Mouse (Mus musculus): ENCODE results near the gene Faap24.

Gene Faap24

DNA sequence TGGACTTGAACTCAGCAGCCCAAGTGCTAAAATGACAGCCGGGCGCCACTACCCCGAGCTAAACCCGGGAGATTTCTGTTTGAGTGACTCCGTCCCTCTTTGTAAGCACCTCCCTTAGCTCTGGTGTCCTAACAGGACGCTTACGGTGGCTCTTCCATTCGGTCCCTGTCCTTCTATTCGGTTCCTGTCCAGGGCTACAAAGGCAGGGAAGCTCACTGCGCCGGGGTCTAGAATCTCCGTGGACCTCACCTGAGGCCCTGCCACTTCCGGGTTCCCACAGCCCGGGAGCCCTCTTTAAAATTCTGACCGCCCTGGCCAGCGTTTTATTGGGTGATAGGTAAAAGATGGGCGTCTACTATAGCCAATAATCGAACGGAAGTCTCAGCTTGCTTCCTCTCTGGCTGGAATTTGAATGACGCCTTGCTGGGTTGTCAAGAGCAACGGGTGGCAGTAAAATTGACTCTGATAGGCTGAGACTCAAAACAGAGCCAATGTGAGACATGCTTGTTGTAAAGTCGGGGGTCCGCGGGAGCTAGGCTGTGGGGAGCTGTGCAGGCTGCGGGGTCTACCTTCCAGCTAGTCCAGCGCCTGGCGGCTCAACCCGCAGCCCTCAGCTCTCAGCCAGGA lies at the start of gene Faap24, which contains the start of gene Cep89:
Gene Faap24, minus strand, starts transcription at position 295 of the 627 bp plus-strand sequence.
Gene Cep89, plus strand, starts transcription at position 494 of the 627 bp plus-strand sequence.
- DNase-seq: peak; percentile 91 to 97

DNA sequence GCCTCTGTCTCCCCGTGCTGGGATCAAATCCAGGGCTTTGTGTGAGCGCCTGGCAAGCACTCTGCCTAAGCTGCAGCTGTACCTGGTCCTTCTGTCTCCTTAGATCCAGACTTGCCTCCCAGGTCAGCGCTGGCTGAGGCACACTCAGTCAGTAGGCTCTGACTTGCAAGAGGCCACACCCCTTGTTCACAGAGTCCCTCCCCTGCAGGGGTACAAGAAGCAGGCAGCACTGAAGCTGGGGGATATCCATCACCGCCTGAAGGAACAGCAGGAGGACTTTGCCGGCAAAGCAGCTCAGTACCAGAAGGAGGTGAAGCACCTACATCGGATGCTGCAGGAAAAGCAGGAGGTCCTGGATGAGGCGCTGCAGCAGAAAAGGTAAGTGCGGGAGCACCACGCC lies 38.6 kb upstream of the Faap24 start:
- DNase-seq: no peak

DNA sequence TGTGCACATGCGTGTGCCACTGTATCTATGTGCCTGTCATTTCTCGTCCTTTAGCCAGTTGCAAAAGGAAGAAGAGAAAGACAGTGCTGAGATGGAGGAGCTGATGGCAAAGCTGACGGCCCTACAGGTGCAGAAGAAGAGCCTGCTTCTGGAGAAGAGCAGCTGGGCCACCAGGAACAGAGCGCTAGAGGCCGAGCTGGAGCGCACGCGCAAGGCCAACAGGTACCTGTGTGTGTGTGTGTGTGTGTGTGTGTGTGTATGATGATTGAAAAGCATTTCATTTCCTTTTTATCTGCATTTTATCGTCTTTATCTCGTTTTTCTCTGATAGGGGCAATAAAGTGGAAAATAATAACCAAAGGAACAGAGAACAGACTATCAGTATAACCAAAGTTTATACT lies 31.5 kb upstream of the Faap24 start:
- DNase-seq: no peak

DNA sequence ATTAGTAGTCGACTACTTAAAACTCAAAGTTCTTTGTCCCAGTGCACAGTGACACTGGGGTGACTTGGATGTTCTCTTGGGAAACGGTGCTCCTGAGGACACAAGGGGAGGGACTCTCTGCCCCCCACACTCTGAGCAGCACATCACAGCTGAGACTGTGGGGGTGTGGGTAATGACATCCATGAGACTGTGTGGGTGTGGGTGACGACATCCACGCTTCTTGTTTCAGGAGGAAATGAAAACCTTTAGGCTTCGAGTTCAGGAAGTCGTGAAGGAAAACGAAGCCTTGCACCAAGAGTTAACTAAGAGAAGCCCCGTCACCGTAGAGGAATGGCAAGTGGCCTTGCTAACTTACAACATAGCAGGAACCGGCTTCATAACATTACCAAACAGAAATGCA lies 26.4 kb upstream of the Faap24 start:
- no peak for DNase-seq

DNA sequence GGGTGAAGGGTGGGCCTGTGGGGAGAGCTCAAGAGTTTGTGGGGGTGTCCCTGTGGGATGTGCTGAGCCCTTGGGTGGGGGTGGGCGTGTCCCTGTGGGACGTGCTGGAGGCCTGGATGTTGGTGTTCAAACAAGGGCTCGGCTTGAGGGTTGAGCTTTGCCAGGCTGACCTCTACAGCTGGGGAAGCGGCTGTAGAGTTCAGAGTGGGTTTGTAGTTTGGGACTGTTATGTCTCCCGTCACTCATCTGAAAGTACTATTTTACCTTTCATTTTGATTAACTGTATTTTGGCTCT lies 20.0 kb upstream of the Faap24 start:
- no peak for DNase-seq

DNA sequence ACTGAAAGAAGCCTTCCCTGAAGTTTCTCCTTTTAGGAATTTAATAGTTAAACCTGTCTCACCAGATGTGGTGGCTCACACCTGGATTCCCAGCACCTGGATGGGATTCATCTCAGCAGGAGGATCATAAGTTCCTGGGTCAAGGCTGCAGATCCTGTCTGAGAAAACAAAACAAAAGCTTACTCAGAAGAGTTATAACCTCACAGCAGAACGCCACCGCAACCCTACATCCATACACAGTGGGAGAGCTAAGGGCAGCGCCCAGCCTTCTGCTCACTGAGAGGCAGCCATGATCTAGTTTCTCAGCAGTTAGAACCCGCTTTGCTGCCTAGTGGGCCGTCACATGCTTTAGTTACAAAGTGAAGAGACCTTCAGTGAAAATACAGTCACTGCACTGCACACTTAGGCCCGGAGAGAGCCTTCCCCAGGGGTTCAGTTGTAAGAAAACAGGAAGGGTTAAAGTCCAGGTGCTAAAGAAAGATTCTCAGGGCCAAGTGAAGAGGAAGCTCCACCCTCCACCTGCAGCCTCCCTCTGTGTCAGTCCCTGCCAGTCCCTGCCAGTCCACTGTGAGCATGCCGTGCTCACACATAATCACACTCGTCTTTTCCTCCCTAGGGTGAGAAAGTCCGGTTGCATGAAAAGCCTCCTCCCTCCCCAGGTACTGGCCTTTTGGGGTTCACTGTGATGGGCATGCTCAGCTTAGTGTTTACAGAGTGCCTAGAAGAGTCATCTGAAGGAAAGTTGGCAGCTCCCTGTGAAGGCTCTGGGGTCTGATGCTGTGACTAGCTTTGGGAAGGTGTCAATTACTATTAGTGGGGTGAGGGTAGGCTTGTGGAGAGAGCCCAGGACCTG lies 19.4 kb upstream of the Faap24 start:
- DNase-seq: no peak

DNA sequence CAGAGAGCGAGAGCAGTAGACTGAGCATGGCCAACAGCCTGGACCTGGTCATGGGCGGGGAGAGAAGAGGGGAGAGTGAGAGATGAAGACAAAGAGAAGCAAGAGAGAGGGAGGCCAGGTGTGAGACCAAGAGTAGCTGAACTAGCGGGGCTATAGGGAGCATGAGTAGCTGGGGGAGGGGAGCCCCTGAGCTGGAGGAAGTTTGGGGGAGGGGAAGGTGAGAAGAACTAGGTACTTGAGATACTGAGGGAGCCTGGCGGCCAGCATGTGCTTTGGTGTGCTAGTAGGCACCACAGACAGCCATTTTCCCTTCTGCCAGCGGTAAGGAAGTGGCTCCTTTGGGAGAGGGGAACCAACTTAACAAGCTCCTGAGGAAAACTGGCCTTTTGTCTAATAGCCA lies 18.6 kb upstream of the Faap24 start:
- no peak for DNase-seq

DNA sequence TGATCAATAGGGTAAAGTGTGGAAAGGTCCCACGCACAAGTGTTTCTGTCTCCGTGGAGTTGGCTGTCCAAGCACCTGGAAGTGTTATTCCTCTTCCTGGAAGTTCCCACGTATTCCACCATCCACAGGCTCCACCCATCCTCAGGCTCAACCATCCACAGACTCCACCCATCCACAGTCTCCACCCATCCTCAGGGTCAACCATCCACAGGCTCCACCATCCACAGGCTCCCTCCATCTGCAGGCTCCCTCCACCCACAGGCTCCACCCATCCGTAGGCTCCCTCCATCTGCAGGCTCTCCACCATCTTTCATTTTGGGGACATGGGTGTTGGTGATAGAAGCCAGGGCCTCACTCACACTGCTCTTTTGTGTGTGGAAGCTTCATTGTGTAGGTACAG lies 4.5 kb upstream of the Faap24 start:
- no peak for DNase-seq

DNA sequence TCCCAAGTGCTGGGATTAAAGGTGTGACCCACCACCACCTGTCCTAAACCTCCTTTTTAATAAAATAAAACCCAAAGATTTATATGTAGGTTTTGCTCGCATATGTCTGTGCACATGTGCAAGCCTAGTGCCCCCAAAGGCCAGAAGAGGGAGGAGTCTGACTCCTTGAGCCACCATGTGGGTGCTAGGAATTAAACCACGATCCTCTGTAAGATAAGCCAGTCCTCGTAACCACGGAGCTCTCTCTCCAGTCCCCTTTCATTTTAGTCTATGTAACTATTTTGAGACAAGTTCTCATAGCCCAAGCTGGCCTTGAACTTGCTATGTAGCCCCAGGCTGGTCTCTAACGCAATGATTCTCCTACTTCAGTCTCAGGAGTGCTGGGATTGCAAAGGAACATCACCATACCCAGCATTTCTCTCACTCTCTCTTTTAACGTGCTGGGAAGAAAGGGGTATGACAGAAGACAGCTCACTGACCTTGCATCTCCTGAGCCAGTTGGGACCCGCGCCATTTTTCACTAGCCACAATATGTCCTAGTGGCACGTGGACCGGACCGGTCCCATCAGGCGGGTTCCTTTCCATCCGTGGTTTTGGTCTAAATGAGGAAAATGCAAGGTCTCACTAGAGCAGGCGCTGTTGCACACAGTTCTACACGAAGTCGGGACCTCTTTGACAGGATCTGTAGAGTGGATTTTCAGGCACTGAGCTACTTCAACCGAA lies 741 bp downstream of the Faap24 start:
- peak; percentile 27 to 50 for DNase-seq

DNA sequence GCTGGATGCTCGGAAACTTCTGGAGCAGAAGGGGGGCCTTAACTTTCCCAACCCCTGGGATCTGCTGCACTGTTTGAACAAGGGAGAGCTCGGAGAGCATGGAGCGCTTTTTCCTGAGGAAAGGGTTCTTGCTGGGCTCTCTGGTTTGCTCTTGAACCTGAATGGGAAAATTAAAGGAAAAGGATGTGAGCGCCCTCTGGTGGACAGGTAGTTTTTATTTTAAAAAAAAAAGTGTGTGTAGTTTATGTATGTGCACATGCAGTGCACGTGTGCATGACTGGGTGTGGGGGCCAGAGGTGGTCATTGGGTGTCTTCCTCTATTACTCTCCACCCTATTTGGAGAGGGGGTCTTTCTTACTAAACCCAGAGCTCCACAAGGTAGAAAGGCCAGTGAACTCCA lies 3.7 kb downstream of the Faap24 start:
- peak; percentile 27 to 61 for DNase-seq

DNA sequence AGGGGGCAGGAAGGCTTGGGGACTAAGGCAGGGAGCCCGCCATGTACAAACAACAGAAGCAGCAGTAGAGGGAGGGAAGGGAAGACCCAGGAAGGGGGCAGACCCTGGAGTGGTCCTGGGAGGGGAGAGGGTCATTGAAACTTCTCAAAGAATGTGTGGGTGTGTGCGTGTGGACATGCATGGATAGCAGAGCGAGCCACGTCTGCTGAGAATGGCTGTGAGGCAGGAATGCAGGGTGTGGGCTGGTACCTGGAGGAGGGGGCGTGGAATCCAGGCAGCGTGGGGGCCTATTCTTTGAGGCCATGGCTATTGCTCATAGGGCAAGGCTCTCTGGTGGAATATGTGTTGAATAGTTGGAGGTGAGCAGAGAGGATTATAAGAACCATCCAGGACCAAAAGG lies 7.9 kb downstream of the Faap24 start:
- no peak for DNase-seq

DNA sequence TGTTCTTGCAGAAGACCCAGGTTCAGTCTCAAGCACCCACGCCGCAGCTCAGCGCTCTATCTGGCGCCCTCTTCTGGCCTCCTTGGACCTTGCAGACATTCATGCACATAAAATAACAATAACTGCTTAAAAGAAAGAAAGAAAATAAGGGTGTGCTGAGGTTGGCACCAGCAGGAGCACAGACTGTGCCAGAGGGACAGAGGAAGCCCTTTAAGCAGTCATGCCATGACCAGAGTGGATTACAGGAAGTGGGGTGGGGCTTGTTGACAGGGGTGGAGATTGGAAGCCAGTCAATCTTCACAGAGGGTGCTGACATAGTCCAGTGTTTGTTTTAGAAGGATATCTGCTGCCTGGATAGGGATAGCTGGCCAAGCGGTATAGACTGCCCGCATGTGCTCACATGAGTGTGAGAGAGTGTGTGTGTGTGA lies 10.1 kb downstream of the Faap24 start:
- peak in 1 of 2 experiments; percentile 15 for DNase-seq

DNA sequence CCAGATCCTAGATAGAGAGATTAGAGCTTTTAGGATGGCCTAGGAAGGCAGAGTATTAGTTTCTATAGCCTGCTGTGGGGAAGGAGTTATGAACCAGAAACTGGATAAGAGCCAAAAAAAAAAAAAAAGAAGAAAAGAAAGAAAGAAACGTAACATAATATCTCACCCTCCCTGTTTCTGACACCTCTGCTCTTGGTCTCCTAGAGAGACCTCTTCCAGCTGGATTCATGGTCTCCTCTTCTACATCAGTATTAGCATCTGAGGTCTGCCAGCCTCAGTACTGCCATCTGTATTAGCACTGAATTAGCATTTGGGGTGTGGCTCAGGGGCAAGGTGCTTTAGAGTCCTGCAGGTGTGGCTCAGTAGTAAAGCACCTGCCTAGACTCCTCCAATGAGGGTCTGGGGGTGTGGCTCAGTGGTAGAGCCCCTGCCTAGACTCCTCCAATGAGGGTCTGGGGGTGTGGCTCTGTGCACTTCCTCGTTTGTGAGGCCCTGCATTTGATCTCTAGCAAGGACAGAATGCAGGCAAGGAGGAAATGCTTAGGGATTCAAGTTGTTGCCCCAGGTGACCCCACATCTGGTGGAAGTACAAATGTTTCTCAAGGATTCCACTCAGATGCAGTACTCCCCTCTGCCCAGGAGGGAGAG lies 13.8 kb downstream of the Faap24 start:
- no peak for DNase-seq

DNA sequence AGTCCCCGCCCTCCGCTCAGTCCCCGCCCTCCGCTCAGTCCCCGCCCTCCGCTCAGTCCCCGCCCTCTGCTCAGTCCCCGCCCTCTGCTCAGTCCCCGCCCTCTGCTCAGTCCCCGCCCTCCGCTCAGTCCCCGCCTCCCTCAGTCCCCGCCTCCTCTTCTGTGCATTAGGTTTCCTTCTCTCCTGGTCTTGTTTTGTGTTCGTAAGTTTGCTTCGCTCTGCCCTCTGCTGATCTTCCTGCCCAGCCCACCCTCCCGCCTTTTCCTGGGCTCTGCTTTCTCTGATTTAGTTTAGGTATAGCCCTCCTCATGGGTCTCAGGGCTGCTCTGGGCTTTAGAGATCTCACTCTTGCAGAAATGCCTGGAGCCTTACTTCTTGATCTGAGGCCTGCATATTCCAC lies 14.8 kb downstream of the Faap24 start:
- no peak for DNase-seq

DNA sequence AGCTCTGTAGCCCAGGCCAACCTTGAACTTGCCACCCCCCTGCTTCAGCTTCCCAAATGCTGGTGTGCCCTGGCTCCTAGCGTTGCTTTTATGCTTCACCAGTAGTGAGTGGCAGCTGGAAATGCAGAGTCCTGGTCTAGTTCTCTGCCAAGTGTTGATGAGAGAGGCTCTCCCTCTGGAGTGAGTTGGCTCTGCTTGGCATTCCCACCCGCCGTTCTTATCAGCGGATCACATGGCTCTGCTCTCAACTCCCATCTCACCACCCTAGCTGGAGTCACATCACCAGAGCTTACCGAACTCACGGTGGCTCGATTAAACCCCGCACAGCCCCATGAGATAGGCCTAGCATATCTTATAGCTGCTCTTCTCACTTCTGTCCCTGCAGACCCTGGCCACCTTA lies 16.3 kb downstream of the Faap24 start:
- DNase-seq: no peak

DNA sequence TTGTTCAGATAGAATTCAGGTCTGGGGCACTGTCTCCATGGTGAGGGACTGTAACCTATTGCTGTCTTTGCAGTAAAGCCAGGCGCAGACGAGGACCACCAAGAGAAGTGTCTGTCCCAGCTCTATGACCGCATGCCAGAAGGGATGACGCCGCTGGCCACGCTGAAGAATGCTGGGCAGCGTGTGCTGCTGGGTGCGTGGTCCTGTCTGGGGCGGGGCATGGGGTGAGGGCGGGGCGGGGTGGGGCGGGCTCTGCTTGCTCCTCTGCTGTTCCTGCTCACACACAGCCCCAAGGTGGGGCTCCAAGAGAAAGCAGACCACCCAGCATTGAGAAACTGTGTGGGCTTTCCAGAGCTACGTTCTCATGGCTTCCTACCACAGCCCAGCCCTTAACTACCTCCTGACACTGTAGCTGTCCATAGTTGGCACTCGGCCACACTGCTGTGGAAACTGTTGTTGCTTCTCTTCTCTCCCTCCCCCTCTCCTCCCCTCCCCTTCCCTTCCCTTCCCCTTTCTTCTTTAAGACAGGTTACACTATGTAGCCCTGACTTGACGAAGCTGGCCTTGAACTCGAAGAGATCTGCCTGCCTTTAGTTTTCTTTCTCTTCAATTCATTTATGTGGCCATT lies 17.0 kb downstream of the Faap24 start:
- no peak for DNase-seq

DNA sequence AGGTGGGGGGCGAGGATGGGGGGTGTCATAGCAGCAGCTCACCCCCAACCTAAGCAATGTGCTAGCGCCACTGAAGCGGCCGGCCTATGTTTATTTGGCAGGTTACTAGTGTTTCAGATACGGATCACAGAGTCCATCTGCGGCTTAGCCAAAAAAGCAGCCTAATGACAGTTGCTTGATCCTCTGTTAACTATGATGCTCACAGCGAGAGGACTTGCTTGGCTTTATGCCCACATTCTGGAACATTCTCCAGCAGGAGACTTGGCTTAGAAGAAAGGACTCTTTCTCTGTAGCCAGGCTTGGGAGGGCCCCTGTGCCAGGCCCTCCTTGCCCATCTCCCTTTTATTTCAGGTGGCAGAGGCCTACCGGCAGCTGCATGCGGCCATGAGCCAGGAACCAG lies 20.0 kb downstream of the Faap24 start:
- DNase-seq: peak; percentile 57 to 68

DNA sequence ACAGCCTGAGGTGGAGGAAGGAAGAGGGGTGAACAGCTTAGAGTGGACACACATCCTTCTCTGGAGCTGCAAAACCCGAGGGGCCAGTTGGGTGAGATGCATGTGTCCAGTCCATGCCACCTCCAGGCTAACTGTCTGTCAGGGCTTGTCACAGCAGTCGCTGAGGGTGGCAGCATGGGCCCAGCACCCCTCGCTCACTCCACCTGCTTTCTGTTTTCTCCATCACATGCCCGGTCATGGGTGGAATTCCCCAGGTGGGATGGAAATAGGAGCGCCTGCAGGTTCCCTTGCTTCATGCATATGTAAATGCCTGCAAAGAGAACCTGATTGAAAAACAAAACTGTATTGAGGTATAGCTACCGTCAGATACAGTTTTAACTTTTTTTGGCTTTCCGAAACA lies 22.4 kb downstream of the Faap24 start:
- DNase-seq: no peak

DNA sequence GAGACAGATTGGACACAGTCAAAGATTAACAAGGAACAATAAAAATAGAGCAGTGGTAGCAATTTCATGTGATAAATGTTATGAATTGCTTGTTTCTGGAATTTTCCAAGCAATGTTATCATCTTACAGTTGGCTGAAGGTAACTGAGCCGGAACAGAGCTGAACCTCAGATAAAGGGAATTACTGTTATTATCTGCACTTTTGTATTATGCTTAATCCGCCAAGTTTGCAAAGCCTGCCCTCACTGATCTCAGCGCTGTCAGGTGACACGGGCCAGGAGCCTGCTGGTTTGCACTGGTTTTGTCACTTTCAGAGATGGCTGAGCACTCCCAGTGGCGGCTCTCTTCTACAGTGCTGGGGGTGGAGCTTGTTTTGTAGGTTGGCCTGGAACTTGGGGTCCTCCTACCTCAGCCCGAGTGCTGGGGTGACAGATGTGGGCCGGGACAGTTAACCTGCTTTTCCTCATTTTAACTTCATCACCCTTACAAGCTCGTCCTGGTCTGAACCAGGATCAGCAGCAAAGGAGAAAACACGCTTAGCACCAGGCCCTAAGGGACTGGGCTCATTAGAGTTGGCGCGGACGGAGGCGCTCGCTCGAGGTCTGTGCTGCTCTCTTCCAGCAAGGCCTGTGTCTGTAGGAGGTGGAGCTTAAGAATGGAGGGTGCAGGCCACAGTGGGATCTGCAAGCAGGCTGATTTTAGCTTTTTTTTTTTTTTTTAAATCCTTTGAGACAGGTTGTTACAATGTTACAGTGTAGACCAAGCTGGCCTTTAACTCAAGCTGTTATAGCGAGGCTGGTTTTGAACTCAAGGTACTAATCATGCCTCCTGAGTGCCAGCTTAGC lies 23.3 kb downstream of the Faap24 start:
- DNase-seq: peak in 1 of 2 experiments; percentile 21

DNA sequence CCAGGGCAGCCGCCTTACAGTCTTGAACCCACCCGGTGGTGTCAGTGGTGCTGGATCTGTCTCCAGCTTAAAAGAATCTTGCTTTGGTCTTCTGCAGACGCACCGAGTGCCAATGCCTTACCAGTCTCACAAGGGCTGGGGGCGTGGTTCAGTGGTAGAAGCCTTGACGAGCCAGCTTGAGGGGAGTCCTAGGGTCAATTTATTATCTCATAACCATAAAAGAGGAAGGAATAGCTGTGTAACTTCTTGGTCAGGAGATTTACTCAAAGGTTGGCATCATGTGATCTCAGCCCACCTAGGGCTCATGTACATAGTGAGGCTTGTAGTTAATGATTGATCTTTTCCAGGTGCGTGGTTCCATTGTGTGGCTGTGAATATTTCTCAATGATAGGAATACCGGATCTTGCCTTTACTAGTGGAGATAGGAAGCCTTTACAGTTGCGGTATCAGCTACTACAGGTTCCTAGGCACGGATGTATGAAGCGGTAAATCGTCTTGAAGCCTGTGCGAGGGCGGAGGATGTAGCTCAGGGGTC lies 24.1 kb downstream of the Faap24 start:
- DNase-seq: no peak

DNA sequence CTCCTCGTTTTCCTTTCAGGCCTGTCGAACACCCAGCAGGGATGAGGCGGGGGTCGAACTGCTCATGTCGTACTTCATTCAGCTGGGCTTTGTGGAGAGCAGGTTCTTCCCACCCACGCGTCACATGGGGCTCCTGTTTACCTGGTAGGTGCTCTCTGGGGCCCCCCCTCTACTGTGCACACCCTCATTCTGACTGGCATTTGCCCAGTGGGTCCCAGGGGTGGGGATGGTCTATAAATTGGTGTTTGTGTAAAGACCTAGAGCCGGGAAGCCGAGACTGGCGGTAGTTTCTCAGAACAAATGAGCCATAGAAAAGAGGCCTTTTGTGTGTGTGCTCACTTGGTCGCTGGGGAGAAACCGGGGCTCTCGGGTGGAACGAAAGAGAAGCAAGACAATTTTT lies 25.5 kb downstream of the Faap24 start:
- DNase-seq: no peak
